In genomic region chr11:53324512-53324968, GRCm38 (mm10) we compare ENCODE assay signal across 8 mouse cellular contexts. TPM values are rescaled to one million over a fixed set of nuclear protein-coding genes. Genes with fewer than 3 reads are reported as not detected.
DNase-seq lines count a peak whose midpoint lies in the region; ATAC-seq lines count a peak whose summit lies in the region.

Zcchc10 (plus strand) TSS chr11:53324679.

- H3K27me3 ChIP-seq in intestine, embryonic 14.5 days (replicated peaks; ENCODE audit: control insufficient read depth, insufficient read depth, low read length) = no peaks in the 10 kb centered on the region

- DNase-seq in adrenal gland, adult 18-20 months (ENCODE audit: low spot score in 2 of 2) = peak; percentile 84
- DNase-seq in embryo, embryonic 10.5 days (ENCODE audit: low spot score) = peak; percentile 97
- DNase-seq in gastrocnemius, postnatal 25 days = peak; percentile 81
- DNase-seq in intestine, embryonic 14.5 days (ENCODE audit: low spot score) = peak; percentile 92
- peak; percentile 84 to 87 for DNase-seq in left cerebral cortex, postnatal 14 days (ENCODE audit: low spot score in 2 of 2)
- peak; percentile 85 for DNase-seq in right cerebral cortex, postnatal 14 days
- peak; percentile 81 for DNase-seq in urinary bladder, postnatal 25 days (ENCODE audit: low spot score)

- H3K27ac ChIP-seq in intestine, embryonic 14.5 days (ENCODE audit: low read depth) = peak within 1 kb of the TSS; percentile 17; the same call in 1 of the 2 replicates

- peaks cover 27% of the 10 kb centered on the region for H3K36me3 ChIP-seq in intestine, embryonic 14.5 days (ENCODE audit: control insufficient read depth, insufficient read depth, low read length)

- under 1% methylated on average over 21 of the region's 21 CpGs for WGBS in intestine, embryonic 14.5 days

- intact Hi-C loops in left cerebral cortex, postnatal 14 days (cut with DNase I) = no loop called here

- peak within 1 kb of the TSS; percentile 54 for H3K9ac ChIP-seq in intestine, embryonic 14.5 days (ENCODE audit: low read length)

- peak within 1 kb of the TSS; percentile 75 for H3K4me3 ChIP-seq in intestine, embryonic 14.5 days (ENCODE audit: low read depth, low read length)

- peaks cover 5% of the 10 kb centered on the region for H3K4me1 ChIP-seq in intestine, embryonic 14.5 days (replicated peaks; ENCODE audit: control insufficient read depth, insufficient read depth, low read length)

- peak; percentile 94 for ATAC-seq in intestine, embryonic 14.5 days (replicated peaks; ENCODE audit: low FRiP score, low TSS enrichment, low read depth)
- peak; percentile 99 for ATAC-seq in megakaryocyte-erythroid progenitor cell, adult 5-6 weeks (replicated peaks; ENCODE audit: low FRiP score, low TSS enrichment, poor library complexity, severe bottlenecking)

- H3K9me3 ChIP-seq in intestine, embryonic 14.5 days (ENCODE audit: control insufficient read depth, low read length) = no peaks in the 10 kb centered on the region

- H3K4me2 ChIP-seq in intestine, embryonic 14.5 days (ENCODE audit: low read length) = peak within 1 kb of the TSS; percentile 70

RNA-seq across cellular contexts. Expression of gene Zcchc10, which starts in this region (rescaled TPM):
- total RNA-seq in adrenal gland, adult 18-20 months (2021) = 10 to 100 TPM; 10.8 to 11.1 TPM
- total RNA-seq in gastrocnemius, postnatal 25 days (2021) = 10 to 100 TPM in 1 of 2 experiments, 1 to 10 TPM in 1; 7.8 to 10.1 TPM
- 22.4 and 22.5 TPM in 2 replicates for polyA plus RNA-seq in intestine, embryonic 14.5 days (2014; fragmentation: Nextera tagmentation; extraction: Ambion mirVana)
- total RNA-seq in left cerebral cortex, postnatal 14 days (2021) = 1 to 10 TPM; 8.6 to 9.4 TPM
- 14.9 and 27.5 TPM in 2 replicates for total RNA-seq in megakaryocyte-erythroid progenitor cell, adult 5-6 weeks (2014; fragmentation: Nextera tagmentation)
- 3.8 and 8.7 TPM in 2 replicates for total RNA-seq in megakaryocyte-erythroid progenitor cell, adult 5-6 weeks (2017)

Comparison
In these comparisons a context has a peak if more than half of its experiments do, and no peak if none do; other contexts are left out.
1. Peak in every context shown above with its lines: DNase-seq, ATAC-seq, H3K4me3 ChIP-seq and H3K27ac ChIP-seq.